Mouse (Mus musculus): ENCODE results near the gene Asphd2.

Asphd2 gene

DNA sequence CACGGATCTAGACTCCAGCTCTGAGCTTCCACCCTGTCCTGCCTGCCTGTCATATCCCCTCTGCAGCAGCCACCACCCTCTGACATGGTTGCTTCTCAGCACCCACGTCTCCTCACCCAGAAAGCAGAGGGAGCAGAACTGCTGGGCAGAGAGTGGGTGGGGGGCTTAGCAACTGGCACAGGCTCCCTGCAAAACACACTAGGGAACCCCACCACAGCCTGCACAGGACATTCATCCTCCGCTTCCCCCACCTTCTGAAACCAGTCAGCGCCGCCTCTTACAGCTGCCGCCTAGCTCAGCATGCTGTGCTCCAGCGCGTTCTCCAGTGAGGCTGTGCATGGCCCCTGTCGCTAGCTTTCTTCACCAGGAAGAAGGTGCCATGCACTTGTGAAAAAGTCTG, 5.3 kb downstream of the Asphd2 start:
- DNase-seq = no peak

GRCm38 (mm10) chr5:112385973-112386372, 8.7 kb downstream of the Asphd2 start:
- peak in 1 of 2 experiments; percentile 24 for DNase-seq

GRCm38 (mm10) chr5:112384805-112385472, 9.7 kb downstream of the Asphd2 start:
- peak; percentile 36 to 39 for DNase-seq

DNA sequence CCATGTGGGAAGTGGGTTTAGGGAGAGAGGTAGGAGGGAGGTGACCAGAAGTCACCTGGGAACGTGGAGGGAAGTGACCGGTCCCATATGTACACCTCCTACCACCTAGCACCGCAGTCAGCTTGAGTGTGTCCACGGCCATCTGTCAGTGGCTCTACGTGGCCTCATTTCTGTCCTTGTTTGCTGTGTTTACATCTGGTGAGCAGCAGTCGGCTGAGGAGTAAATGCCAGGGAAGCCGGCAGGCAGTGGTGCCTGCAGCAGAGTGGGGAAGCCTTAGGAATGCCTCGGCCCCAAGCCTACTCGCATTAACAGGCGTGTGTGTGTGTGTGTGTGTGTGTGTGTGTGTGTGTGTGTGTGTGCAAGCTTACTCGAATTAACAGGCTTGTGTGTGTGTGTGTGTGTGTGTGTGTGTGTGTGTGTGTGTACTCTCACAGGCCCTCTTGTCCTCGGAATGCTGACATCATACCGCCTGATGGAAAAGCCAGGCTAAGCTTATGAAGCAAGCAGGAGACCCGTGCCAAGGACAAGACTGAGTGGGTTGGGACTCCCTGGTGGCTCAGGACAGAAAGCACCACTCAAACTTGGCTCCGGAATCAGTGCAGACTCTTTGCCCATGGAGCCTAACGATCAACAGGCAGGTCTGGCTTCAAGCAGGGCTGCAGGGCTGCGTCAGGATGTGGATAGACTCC, 11.9 kb downstream of the Asphd2 start:
- no peak for DNase-seq

- DNase-seq = no peak
These were observed 12.6 kb downstream of the Asphd2 start for GRCm38 (mm10) chr5:112382042-112382441.

DNA sequence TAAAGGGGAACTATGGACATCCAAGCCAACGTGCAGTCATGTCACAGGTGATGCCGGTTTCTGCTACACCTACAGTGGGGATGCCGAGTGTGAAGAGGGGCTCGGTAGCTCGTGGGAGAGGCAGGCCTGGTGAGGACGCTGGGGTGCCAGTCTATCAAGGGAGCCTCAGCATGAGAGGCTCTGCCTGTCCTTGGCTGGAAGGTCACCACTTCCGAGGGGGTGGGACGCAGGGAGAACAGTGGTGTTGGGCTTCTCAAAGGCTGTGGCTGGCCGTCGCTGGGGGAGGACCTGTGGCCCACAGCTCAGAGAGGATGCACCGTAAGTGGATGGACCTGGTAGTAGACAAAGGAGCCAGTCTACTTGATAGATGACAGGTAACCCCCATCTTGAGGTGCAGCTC, 13.5 kb downstream of the Asphd2 start:
- DNase-seq = no peak

DNA sequence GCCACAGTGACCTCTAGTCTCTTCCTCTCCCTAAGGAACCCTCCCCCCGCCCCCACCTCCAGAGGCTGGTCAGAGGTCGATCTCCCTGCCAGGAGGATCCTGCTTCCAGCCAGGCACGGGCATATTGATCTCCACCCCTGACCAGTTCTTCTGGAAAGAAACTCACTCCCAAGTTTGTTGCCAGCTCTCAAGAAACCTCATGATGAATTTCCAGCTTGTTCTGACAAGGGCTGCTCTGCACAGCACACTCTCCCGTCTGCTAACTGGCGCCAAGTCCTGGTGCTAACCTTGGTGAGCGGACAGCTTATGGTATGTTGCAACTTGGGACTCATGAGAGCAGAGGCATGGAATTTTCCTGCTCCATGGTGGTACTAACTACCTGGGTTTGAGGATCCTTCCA, 15.9 kb downstream of the Asphd2 start:
- DNase-seq = no peak

DNA sequence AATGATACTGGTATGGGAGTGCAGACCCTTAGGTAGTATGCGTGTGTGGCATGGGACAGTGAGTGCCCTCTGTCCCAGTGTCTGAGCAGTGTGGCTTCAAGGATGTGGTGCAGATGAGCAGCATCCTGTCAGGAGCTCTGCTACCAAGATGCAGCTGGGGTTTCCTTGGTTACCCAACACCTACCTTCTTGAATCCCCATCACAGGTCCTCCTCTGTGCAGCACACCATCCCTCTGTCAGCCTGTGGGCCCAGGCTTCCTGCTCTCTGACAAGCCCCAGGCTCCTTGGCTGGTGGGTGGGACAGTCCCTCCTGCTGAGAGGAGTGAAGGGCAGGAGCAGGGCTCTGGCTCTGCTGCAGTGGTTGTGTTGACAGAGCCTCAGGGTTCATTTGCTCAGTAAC, 17.3 kb downstream of the Asphd2 start:
- DNase-seq = no peak

DNA sequence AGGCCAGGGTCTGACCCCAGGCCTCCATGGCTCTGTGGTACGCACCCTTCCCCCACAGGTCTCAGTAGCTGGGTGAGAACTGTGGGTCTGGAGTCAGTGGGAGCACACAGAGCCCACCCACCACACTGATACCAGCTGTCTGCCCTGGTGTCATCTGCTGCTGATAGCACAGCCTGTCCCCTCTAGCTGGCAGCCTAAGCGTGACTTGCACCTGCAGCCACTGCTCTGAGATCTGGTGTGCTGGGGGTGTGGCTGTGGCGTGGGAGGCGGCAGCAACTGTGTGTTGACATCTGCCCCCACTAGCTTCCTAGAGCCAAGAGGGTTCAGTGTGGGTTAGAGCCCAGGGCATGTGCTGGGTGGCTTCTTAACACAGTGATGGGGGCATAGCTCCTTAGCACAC, 18.6 kb downstream of the Asphd2 start:
- no peak for DNase-seq

DNA sequence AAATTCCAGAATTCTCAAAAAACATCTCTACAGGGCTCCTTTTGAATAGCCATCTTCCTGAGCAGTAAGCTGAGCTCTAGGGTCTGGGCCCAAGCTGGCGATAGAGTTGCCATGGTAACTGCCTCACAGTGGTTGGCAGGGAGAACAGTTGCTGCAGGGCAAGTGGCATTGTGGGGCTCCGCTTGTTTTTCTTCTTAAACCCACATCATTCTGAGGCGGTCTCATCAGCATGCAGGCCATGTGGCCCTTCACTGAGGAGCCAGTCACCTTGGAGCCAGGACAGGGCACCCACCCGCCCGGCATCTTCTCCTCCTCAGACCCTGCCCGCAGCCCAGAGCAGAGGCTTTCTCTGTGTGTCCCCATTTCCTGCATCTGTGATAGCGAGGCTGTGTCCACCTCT, 22.7 kb downstream of the Asphd2 start:
- no peak for DNase-seq

DNA sequence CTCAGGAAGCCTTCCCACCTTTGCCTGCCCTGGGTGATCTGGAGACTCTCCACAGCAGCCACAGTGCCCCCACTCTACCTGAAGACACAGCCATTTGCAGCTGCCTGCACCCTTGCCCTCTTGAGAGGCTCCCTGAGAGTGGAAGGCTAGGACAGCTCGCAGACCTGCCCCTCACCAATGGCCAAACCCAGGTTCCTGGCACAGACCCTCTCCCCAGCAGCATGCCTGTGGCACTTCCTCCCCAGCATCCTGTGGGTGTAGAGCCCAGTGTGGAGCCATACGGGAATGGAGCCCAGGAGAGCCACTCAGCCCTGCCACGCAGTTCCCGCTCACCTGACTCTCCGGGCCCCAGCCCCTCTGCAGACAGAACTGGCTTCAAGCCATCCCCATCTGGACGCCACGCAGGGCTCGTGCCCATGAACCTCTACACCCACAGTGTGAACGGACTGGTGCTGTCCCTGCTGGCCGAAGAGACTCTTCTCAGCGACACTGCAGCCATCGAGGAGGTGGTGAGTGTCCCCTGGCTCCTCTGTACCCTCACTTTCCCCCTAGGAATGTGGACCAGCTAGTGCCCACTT, 24.3 kb downstream of the Asphd2 start:
- DNase-seq = no peak

- DNase-seq = peak; percentile 26 to 30
These were observed 25.3 kb downstream of the Asphd2 start for GRCm38 (mm10) chr5:112369326-112369725.

GRCm38 (mm10) chr5:112368666-112369065, 26.0 kb downstream of the Asphd2 start:
- no peak for DNase-seq

GRCm38 (mm10) chr5:112367929-112368328, 26.7 kb downstream of the Asphd2 start:
- DNase-seq = no peak

- no peak for DNase-seq
These were observed 27.3 kb downstream of the Asphd2 start for GRCm38 (mm10) chr5:112367338-112367737.

GRCm38 (mm10) chr5:112366879-112367278, 27.8 kb downstream of the Asphd2 start:
- DNase-seq = no peak

GRCm38 (mm10) chr5:112364184-112364797, 30.4 kb downstream of the Asphd2 start:
- no peak for DNase-seq

- no peak for DNase-seq
These were observed 34.6 kb downstream of the Asphd2 start for GRCm38 (mm10) chr5:112360077-112360476.

DNA sequence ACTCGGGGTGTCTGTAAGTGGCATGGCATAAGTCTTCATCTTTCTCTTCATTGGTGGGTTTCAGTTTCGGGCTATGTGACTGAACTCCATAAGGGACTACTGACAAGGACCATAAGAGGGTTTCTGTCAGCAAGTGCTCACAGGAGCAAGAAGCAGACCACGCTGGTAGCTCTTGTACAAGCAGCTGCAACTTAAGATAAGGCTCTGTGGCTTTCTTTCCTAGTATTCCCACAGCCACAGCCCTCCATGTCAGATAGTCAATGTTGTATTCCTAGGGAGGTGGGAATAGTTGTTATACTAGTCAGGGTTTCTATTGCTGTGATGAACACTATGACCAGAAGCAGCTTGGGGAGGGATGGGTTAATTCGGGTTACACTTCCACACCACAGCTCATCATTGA, 35.1 kb downstream of the Asphd2 start:
- no peak for DNase-seq

- DNase-seq = no peak
These were observed 38.3 kb downstream of the Asphd2 start for GRCm38 (mm10) chr5:112356322-112356721.

- no peak for DNase-seq
These were observed 38.8 kb downstream of the Asphd2 start, which contains the start of gene Gm6583 for GRCm38 (mm10) chr5:112355910-112356309. TSS of gene Gm6583 (minus strand) at chr5:112356033.

DNA sequence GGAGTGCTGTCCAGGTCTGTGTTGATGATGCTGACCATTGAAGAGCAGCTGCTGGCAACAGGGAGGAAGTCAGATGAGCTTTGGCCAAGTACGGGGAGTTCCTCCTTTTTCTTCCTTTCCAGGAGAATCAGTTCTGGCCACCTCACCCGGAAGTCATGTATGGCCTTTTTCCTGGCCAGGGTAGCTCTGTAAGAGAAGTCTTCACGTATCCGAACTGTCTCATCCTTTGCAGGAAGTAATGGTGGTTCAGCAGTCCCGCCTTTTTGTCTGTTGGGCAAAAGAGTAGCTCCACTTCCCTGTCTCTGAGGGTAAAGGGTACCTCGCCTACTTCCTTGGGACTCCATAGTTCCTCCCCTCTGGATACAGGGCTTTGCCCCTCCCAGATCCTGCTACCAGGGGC, 39.2 kb downstream of the Asphd2 start:
- DNase-seq = no peak

GRCm38 (mm10) chr5:112349169-112349568, 45.5 kb downstream of the Asphd2 start:
- DNase-seq = no peak
